Mouse (Mus musculus) lung, postnatal 0 days (tissue): ENCODE results near the gene Gopc. TPM values are rescaled to one million over a fixed set of nuclear protein-coding genes. Genes with fewer than 3 reads are reported as not detected.

ENCODE experiments used
- ATAC-seq: fragments of 200-750 bp; cut with Nextera tagmentation; 2 replicates; pipeline ENCODE4 v1.8.0; 2017; ENCODE audit warnings: moderate library complexity
- DNase-seq: peaks from one replicate; pipeline ENCODE4 v3.0.0-alpha.2; 2016; ENCODE audit warnings: low spot score
- H3K27ac ChIP-seq: fragments of 300-500 bp; sonication (generic); 2 replicates; pipeline ENCODE4 v1.5.1; 2014; ENCODE audit warnings: antibody characterized with exemption, mild to moderate bottlenecking, low read length, mixed read lengths
- H3K27me3 ChIP-seq: fragments of 300-500 bp; sonication (generic); replicated peaks from 2 replicates; pipeline ENCODE4 v1.6.1; 2014; ENCODE audit warnings: low read length, mixed read lengths; ENCODE audit not compliant: insufficient read depth
- H3K36me3 ChIP-seq: fragments of 300-500 bp; sonication (generic); 2 replicates; pipeline ENCODE4 v1.6.1; 2014; ENCODE audit warnings: low read length, mixed read lengths; ENCODE audit not compliant: insufficient read depth
- H3K4me1 ChIP-seq: fragments of 300-500 bp; sonication (generic); 2 replicates; pipeline ENCODE4 v1.6.1; 2014; ENCODE audit warnings: antibody characterized with exemption, low read depth, low read length, mixed read lengths; ENCODE audit not compliant: insufficient read depth
- H3K4me2 ChIP-seq: fragments of 300-500 bp; sonication (generic); replicated peaks from 2 replicates; pipeline ENCODE4 v1.6.1; 2014; ENCODE audit warnings: low read depth, mild to moderate bottlenecking, low read length, moderate library complexity, mixed read lengths
- H3K4me3 ChIP-seq: fragments of 300-500 bp; sonication (generic); 2 replicates; pipeline ENCODE4 v1.5.1; 2014; ENCODE audit warnings: low read depth, low read length
- H3K9ac ChIP-seq: fragments of 300-500 bp; sonication (generic); replicated peaks from 2 replicates; pipeline ENCODE4 v1.6.1; 2014; ENCODE audit warnings: low read depth, mild to moderate bottlenecking
- H3K9me3 ChIP-seq: fragments of 300-500 bp; sonication (generic); 2 replicates; pipeline ENCODE4 v1.6.1; 2016; ENCODE audit warnings: low read length, mixed read lengths
- CTCF ChIP-seq: IDR thresholded peaks from 2 replicates; pipeline ENCODE4 v1.5.1; 2016; ENCODE audit warnings: antibody characterized with exemption, mild to moderate bottlenecking
- EP300 ChIP-seq: IDR thresholded peaks from 2 replicates; pipeline ENCODE4 v1.6.1; 2016; ENCODE audit warnings: antibody characterized with exemption, mild to moderate bottlenecking, control low read depth
- WGBS: fragments of 180-500 bp; shearing (Covaris S2); extraction: QIAGEN DNeasy Blood & Tissue Kit; methylation state at CpG from one replicate; pipeline ENCODE4 v1.1.7; 2014; 5-methylcytosine and 5-hydroxymethylcytosine counted together
- polyA plus RNA-seq: library from polyadenylated mRNA; unstranded; fragments of >200 nt; fragmentation: Nextera tagmentation; extraction: Ambion mirVana; gene quantifications from 2 replicates; pipeline ENCODE4 v1.2.1, GENCODE M21; 2015

The Gopc gene
- polyA plus RNA-seq, 1 experiment from 2014 or later = 13.7 TPM

DNA sequence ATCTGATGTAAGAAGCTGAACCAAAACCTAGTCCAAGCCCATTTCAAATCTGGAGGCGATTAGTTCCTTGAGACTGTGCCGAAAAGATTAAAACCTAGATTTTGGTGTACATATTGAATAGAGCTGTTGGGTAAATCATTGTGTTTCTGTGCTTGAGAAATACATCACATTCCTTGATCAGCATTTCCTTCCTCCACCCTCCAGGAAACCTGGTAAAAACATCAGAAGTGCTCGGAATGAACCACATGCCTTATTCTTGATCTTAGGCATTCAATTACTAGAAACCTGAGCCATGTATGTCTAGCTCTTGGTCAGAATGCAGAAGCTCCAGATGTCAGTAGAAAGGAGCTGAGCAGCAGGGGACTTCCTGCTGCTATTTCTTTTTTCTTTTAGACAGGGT lies 7.5 kb upstream of the Gopc start:
- H3K27ac ChIP-seq = no peak overlapping the region
- no peak overlapping the region for H3K9ac ChIP-seq
- no peak overlapping the region for H3K4me2 ChIP-seq
- H3K36me3 ChIP-seq = no peaks in the 10 kb centered on the region
- DNase-seq = no peak
- no peak for TF ChIP-seq EP300
- no peak for TF ChIP-seq CTCF
- ATAC-seq = no peak
- no peaks in the 10 kb centered on the region for H3K27me3 ChIP-seq
- H3K4me3 ChIP-seq = no peak overlapping the region
- no peaks in the 10 kb centered on the region for H3K9me3 ChIP-seq
- WGBS = 65% methylated on average over 3 of the region's 3 CpGs
- H3K4me1 ChIP-seq = no peaks in the 10 kb centered on the region

DNA sequence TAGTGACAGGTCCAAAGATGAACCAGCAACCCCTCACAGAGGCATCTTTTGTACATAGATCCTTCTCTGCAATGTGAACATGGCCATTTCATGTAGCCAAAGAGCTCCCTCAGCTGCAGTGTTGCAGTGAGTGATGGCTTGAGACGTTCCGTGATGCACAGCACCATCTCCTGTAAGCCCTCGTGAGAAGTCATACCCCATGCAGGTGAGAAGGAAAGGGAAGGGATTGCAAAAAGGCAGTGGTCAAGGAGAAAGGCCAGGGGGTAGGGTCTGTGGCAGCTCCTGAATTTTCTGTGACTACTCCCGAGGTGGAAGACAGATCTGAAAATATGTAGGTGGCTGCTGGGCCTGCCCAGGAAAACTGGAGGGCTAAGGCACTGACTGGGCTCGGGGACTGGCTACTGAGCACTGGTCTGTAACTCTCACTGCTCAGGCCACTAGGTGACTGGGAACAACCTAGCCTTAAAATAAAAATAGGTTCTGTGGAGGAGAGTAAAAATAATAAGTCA lies 7.1 kb upstream of the Gopc start, which contains the start of gene Nepn:
Gene Nepn (plus strand): TSS at position 51 of the 509 bp plus-strand sequence.
- Histone ChIP-seq H3K4me2 (no peak within 1 kb of the TSS), H3K4me1 (no peaks in the 10 kb centered on the region), H3K27ac (no peak within 1 kb of the TSS), H3K9ac (no peak within 1 kb of the TSS), H3K27me3 (no peaks in the 10 kb centered on the region), H3K9me3 (no peaks in the 10 kb centered on the region), H3K4me3 (no peak within 1 kb of the TSS), H3K36me3 (no peaks in the 10 kb centered on the region)
- ATAC-seq (no peak), DNase-seq (no peak)
- TF ChIP-seq EP300 (no peak), CTCF (no peak)
- WGBS = 70% methylated on average over 5 of the region's 5 CpGs

DNA sequence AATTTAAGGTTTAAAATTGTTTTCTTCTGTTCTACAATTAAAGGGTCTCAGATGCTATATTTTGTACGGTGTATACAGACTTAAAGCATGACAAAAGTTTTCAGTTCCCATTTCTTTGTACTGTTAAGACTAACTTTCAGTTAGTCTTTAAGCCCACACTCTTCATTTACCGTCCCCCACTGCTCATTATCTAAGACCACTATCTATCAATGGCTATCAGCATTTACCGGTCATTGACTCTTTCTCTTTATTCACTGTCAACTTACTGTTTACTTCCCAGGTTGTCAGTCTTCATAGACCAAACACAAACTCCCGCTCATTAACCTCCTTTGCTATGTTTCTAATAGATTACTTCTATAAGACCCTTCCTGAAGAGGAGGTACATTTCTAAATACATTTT lies 5.3 kb upstream of the Gopc start:
- Histone ChIP-seq H3K36me3 (no peaks in the 10 kb centered on the region), H3K4me3 (no peak overlapping the region), H3K9ac (no peak overlapping the region), H3K4me2 (no peak overlapping the region), H3K4me1 (no peaks in the 10 kb centered on the region), H3K27ac (no peak overlapping the region), H3K9me3 (no peaks in the 10 kb centered on the region), H3K27me3 (no peaks in the 10 kb centered on the region)
- no peak for ATAC-seq
- TF ChIP-seq EP300 (no peak), CTCF (no peak)
- 38% methylated on average over 4 of the region's 4 CpGs for WGBS
- no peak for DNase-seq

DNA sequence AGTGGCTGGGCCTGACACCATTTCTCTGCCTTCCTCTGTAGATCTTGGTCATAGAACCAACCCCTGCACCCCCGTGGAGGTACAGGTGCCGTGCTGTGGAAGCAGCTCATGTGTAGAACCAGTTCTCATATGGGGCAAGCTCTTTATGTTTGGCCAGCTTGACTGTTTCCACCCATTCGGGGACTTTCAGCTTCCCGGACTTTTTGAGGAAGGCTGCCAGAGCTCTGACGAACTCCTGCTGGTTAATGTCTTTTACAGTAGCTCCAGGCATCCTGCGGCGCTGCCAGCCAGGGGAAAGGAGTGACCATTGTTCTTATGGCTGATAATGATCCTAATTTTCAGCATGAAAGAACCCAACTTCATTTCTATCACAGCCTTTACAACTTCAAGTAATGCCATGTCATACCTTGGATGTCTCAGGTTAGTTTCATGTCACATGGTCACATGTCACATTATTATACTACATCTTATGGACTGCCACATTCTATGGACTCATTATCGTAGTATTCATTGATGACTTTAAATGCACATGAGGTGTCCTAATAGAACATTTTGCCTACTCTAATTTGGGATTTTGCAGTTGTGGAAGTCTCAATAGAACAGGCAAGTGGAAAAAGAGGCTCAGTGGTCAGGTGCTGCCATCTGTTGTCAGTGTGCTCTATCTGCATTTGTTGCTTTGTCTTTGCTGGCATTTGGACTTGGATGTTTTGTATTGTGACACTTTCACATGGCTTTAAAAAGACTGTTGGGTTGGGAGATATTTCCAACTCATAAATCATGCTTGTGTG lies 3.1 kb upstream of the Gopc start:
- Histone ChIP-seq H3K4me2 (no peak overlapping the region), H3K9ac (no peak overlapping the region), H3K36me3 (no peaks in the 10 kb centered on the region), H3K27me3 (no peaks in the 10 kb centered on the region), H3K4me1 (no peaks in the 10 kb centered on the region), H3K27ac (no peak overlapping the region), H3K4me3 (no peak overlapping the region), H3K9me3 (no peaks in the 10 kb centered on the region)
- TF ChIP-seq EP300 = no peak
- peak; percentile 93 for TF ChIP-seq CTCF
- 45% methylated on average over 8 of the region's 8 CpGs for WGBS
- ATAC-seq (no peak), DNase-seq (peak; percentile 78)

DNA sequence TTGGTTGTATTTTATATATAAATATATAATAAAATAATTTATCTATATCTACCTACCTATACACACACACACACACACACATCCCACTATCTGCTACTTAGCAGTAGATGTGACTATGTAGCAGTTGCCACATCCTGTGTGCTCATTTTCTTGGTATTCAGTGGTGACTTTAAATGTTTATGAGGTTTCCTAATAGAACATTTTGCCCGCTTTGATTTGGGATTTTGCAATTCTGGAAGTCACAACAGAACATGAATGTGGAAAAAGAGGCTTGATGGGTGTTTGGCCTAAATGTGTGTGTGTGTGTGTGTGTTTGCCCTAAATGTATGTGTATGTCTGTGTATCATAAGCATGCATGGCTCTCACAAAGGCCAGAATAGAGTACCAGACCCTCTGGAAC lies 1.6 kb upstream of the Gopc start:
- Histone ChIP-seq H3K9me3 (no peaks in the 10 kb centered on the region), H3K4me3 (no peak overlapping the region), H3K27me3 (no peaks in the 10 kb centered on the region), H3K36me3 (no peaks in the 10 kb centered on the region), H3K9ac (no peak overlapping the region), H3K27ac (no peak overlapping the region), H3K4me1 (no peaks in the 10 kb centered on the region), H3K4me2 (no peak overlapping the region)
- WGBS = 77% methylated on average over 1 of the region's 1 CpGs
- DNase-seq (peak; percentile 29), ATAC-seq (no peak)
- TF ChIP-seq EP300 (no peak), CTCF (no peak)

DNA sequence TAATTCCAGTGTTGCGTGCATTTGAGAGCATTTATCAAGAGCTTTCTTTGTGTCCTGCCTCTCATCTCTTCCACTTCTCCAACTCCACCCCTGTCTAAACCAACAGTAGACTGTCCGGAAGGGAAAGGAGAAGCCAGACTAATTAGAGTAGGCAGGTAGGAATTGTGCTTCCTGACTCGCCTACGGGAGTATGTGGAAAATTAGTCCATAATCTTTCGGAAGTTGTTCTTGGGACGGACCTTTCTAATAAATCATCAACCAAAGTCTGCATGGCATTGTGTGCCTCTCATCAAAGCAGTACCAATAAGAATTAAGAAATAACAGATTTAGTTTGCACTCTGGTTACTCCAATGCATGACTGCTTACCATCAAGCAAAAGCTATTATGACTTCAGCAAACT lies 1.1 kb upstream of the Gopc start:
- Histone ChIP-seq H3K4me1 (no peaks in the 10 kb centered on the region), H3K4me3 (peak overlapping the region; percentile 91), H3K9ac (no peak overlapping the region), H3K27ac (no peak overlapping the region), H3K4me2 (peak overlapping the region; percentile 77), H3K36me3 (no peaks in the 10 kb centered on the region), H3K27me3 (no peaks in the 10 kb centered on the region), H3K9me3 (no peaks in the 10 kb centered on the region)
- DNase-seq (no peak), ATAC-seq (no peak)
- WGBS = 55% methylated on average over 6 of the region's 6 CpGs
- TF ChIP-seq CTCF (no peak), EP300 (no peak)
